Mouse (Mus musculus) retina, embryonic 14.5 days (tissue): ENCODE data around the gene Syngr3.
"Not testable (repeated sequence)": the region's sequence is repeated elsewhere in the genome, so short reads cannot be mapped to it uniquely, and the experiment has no call there.

Experiments used
- DNase-seq: peaks from one replicate; pipeline ENCODE4 v3.0.0-alpha.2; 2015; ENCODE audit warnings: low spot score

Syngr3 gene

DNA sequence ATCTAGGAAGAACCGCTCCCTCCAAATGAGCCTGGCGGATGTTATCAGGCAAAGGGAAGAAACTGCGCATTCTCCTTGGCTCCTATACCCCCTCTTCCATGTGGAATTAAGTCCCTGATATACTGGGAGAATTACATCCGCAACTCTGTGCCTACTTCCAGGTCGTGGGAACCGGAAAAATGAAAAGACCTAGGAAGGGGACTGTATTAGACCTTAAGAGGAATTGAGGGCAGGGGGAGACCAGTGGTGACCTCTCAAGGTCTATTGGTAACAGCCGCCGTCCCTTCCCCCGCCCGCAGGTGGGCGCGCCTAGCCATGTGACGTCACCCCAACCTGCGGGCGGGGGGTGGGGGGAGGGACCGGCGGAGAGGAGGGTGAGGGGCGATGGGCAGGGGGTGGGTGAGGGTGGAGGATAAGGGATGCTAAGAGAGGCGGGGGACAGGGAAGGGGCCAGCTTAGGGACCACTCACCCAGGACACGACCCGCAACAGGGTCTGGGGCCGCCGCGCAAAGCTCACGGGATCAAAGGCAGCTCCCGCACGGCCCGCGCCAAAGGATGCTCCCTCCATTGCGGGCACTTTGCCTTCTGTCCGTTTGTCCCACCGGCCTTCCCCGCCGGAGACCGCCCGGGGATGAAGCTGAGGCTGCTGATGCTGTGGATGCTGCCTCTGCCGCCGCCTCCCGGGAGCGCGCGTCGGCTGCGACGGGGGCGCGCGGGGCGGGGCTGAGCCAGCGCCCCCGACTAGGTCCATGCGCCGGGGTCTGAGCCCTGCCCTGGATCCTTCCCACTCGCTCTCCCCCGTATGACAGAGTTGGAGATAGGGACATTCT is at the start of gene Syngr3:
Syngr3 (minus strand) TSS at position 705 of the 831 bp plus-strand sequence.
- DNase-seq: peak; percentile 49

DNA sequence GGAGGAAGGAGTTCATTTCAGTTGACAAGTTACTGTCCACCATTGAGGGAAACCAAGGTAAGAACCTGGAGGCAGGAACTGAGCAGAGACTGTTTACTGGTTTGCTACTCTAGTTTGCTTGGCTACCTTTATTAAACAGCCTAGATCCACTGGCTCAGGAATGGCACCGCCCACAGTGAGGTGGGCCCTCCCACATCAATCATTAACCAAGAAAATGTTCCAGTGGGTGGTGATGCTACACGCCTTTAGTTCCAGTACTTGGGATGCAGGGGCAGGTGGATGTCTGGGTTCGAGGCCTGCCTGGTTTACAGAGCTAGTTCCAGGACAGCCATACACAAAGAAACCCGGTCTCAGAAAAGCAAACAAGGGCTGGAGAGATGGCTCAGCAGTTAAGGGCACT is 48.5 kb upstream of the Syngr3 start:
- no peak for DNase-seq

DNA sequence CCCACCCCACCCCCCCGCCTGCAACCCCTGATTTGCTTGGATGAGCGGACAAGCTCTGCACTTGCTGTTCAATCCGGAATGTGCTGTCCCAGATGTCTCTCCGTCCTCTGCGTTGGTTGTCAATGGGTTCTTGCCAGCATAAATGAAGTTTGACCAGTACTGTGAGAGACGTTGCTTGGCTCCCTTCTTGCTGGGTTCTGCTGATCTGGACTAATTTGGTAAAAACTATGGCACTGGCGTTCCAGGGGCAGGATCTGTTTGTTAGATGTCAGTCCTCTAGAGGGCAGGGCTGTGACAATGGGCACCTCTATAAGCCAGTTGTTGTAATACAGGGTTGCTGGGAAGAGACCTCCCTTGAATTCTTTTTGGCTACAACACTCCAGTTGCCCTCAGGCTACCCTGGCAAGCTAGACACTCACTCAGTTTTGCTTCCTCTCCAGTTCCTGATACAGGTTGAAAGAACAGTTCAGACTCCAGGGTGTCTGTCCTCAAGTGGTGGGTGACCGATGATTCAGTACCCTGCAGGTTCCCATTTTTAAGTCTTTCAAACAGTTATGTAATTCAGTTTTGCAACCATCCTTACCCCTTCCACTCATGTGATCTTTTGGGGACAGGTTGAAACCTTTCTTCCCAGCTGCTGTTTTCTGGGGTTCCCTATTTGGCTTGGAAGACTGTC is 47.5 kb upstream of the Syngr3 start:
- no peak for DNase-seq

DNA sequence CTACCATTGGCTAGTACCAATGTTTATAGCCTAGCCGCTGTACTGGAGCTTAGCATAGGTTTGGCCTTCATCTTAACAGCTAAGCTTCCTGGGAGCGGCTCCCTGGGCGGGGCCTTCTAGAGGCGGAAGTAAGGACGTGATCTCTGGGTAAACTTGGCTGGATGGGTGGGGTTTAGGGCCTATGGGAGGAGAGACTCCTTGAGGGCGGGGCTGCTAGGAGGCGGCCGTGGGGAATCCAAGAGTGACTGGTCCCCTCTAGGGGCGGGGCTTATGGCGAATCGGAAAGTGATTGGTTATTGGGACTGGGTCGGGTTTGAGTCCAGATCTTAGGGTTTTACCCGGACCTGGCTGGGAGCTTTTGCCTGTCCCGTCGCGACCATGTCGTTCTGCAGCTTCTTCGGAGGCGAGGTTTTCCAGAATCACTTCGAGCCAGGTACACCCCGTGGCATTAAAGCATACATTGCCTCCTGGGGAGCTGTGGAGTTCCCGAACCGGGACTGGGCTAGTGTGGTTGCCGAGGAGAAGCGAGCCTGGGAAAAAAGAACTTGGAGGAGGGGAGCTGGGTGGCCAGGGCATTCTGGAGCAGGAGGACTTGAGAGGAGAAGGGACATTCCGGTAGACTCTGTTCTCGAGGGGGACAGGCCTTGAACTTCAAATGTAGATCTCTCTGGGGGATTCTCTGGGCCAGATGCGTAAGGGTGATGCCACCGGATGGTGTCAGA is 46.7 kb upstream of the Syngr3 start, which contains the start of gene Msrb1:
Msrb1 (plus strand) TSS at position 313 of the 722 bp plus-strand sequence.
- DNase-seq: peak; percentile 97

DNA sequence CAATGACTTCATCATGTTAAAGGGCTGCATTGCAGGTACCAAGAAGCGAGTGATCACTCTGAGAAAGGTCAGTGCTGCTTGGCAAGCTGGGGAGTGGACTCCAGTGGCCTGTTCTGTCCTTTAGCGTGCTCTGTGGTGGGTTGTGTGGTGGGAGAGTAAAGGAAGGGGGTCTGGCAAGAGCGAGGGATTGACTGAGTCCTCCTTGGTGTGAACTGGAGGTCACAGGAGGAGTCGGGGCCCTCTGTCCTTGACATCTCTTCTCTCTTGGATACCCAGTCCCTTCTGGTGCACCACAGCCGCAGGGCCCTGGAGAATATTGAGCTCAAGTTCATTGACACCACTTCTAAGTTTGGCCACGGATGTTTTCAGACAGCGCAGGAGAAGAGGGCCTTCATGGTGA is 45.7 kb upstream of the Syngr3 start:
- no peak for DNase-seq

DNA sequence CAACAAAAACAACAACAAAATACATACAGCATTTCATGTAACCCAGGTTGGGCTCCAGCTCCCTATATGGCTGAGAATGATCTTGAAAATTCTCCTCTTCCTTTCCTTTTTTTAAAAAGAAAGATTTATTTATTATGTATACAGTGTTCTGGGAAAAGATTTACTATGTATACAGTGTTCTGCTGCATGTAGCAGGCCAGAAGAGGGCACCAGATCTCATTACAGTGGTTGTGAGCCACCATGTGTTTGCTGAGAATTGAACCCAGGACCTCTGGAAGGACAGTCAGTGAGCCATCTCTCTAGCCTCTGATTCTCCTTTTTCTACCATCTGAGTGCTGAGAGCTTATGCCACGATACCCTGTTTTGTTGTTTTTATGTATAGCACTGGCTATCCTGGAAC is 44.8 kb upstream of the Syngr3 start:
- no peak for DNase-seq

DNA sequence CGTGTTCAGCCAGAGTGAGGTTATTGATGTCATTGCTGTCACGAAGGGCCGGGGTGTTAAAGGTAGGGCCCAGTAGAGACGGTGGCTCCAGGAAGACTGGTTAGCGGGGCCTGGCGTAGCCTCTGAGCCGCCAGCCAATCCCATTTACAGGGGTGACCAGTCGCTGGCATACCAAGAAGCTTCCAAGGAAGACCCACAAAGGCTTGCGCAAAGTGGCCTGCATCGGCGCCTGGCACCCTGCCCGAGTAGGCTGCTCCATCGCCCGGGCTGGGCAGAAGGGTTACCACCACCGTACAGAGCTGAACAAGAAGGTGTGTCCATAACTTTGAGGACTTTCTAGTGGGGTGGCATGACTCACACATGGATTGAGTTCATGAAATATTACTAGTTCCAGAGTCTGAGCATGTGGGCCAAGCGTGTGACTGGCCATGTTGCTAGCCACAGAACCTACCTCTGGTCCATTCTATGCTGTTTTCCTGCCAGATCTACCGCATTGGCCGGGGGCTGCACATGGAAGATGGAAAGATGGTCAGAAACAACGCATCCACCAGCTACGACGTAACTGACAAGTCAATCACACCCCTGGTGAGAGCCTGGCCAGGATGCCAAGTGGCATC is 43.8 kb upstream of the Syngr3 start:
- DNase-seq: no peak

DNA sequence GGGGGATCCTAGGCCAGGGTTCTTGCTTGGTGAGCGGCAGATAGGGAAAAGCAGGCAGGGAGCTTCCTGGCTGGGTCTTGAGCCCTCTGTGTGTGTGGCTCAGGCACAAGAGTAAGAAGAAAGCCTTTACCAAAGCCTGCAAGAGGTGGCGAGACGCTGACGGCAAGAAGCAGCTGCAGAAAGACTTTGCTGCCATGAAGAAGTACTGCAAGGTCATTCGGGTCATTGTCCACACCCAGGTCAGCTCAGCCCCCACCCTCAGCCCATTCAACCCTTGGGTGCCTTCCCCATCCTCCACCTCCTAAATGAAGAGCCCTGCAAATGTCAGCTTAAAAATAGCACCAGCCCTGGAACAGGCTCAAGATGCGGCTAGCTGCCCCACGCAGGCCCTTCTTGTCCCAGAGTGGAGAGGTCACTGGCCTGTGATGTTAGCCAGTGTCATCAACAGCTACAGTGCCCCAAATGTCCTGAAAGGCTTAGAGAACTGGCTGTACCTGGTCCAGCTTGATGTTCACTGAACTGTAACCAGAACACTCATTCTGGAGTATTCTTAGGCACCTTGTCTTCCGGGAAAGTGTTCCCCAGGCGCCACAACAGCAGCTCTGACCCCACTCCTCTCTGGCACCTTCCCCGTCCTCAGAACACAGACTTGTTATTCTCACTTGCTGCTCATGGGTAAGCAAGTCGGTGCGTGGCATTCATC is 42.6 kb upstream of the Syngr3 start:
- no peak for DNase-seq

DNA sequence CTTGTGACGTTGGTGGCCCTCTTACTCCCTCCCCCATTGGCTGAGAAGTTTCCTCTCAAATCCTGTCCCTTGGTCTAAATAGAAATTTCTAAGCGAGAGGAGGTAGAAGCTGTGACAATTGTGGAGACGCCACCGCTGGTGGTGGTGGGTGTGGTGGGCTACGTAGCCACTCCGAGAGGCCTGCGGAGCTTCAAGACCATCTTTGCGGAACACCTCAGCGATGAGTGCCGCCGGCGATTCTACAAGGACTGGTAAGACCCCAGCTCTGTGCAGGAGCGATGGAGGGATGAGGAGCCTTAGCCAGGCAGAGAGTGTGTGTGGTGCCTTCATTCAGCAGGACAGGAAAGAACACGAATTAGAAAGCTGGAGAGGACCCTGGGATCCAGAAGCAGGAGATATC is 41.0 kb upstream of the Syngr3 start:
- no peak for DNase-seq

DNA sequence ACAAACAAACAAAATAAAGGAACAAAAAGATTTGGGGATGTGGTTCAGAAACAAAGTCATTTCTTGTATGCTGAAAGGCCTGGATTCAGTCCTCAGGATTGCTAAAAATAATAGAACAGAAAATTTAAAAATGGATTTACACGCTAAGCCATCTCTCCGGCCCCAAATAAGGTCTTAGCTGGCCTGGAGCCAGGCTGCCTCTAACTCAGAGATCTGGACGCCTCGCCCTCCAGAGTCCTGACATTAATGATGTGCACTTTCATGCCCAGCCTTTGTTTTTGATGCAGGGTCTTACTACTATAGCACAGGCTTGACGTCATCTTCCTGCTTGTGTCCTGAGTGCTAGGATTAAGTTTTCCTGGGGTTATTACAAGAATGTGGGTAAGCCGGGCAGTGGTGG is 39.3 kb upstream of the Syngr3 start:
- no peak for DNase-seq

DNA sequence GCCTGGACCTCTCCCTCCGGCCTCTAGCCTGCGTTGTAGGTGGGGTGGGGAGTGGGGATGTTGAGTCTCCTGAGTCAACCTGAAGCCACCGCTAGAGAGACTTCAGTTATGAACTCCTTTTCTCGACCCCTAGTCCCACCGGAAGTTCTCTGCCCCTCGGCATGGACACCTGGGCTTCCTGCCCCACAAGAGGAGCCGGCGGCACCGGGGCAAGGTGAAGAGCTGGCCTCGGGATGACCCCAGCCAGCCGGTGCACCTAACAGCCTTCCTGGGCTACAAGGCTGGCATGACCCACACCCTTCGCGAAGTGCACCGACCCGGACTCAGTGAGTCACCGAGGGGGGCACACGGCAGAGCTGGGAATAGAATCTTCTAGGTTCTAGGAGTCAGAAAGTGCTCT is 38.4 kb upstream of the Syngr3 start:
- DNase-seq: no peak

DNA sequence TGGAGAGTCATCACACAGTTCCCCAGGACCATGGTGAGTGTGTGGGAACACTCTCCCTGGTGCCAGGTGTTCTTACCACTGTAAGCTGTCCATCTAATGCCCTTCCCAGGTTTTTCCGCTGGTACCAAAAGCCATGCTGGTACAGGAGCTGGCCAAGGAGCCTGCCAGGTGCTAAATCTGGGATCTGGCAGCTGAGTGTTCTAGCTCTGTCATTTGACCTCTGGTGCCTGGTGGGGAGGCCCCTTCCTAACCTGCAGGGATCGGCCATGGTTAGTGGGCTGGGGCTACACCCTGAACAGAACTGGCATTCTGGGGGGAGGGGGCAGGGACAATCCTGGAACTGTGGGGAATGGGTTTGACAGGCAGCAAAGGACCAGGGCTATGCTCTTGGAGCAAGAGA is 37.9 kb upstream of the Syngr3 start, which contains the start of gene Rpl3l:
Rpl3l (plus strand) TSS at position 203 of the 400 bp plus-strand sequence.
- DNase-seq: no peak

DNA sequence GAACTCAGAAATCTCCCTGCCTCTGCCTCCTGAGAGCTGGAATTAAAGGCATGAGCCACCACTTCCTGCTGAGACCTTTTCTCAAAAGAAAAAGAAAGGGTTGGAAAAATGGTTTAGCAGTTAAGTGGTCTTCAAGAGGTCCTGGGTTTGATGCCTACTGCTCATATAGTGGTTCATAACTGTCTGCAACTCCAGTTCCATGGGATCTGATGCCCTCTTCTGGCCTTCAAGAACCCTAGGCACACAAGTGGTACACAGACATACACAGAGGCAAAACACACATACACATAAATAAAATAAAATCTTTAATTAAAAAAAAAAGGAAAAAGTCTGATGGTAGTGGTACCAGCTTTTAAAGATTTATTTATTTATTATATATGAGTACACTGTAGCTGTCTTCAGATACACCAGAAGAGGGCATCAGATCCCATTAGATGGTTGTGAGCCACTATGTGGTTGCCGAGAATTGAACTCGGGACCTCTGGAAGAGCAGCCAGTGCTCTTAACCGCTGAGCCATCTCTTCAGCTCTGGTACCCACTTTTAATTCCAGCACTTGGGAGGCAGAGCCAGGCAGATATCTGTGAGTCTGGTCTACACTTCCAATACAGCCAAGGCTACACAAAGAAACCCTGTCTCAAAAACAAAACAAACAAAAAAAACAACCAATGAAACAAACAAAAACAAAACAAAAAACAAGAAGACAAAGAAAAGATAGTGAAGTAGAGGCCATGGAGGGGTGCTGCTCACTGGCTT is 36.1 kb upstream of the Syngr3 start:
- DNase-seq: no peak

DNA sequence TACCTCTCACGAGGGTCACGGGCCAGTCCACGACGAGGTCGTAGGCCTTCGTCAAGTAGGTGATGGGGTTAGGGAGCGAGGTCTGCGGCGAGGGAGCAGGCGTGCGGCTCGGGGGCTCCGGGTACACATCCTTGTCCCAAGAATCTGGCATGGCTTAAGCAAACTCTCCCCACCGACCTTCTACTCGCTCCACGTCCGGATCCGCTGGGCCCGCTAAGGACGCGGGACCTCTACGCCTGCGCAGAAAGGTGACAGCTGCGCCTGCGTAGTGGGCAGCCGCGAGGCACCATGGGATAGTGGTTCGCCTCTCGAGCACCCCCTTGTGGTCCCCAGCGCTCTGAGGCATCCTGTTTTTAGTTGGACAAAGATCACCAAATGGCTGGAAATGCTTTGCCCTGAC is 34.4 kb upstream of the Syngr3 start, which contains the start of gene Ndufb10:
Ndufb10 (minus strand) TSS at position 295 of the 400 bp plus-strand sequence.
- DNase-seq: peak; percentile 99

DNA sequence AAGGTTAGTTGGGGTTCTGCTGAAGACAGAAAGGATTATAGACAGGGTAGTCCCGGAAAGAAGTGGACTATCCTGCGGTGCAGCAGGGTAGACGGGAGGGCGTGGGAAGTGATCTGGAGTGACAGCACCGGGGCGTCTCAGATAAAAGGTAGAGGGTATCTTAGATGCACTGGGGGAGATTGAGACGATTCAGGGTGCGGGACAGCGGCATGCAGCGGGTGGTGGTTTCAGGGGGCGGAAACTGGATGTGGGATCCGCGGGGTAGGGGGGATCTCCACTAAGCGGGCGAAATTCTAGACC is 34.1 kb upstream of the Syngr3 start:
- DNase-seq: peak; percentile 38

DNA sequence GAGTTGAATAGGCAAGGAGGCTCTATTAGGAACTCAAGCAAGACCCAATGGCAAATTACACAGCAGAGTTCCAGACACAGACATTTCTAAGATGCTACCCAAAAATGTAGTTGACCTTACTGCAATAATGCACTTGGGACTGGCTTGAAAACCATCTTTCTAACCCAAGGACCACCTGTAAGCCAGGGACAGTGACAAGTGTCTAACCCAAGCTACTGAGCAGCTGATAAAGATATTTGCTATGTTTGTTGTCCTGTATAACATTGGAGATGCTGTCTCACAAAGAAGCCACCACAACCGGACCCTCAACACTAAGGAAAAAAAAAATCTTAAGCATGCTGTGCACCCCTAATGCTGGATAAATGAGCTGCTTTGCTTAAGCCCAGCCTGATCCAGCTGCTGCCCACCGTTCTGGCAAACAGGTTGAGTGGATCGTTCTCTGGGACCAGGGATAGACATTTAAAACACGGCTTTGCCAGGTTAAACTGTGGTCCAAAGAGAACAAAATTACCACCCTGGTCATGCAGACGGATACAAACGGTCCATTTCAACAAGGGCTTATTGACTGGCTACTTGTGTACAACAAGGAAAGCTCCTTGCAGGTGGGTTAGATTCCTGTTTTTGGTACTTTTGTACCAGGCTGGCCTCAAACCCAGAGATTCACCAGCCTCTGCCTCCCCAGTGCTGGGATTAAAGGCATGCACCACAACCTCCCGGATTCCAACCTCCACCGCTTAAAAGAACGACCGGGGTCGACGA is 33.5 kb upstream of the Syngr3 start:
- DNase-seq: no peak

DNA sequence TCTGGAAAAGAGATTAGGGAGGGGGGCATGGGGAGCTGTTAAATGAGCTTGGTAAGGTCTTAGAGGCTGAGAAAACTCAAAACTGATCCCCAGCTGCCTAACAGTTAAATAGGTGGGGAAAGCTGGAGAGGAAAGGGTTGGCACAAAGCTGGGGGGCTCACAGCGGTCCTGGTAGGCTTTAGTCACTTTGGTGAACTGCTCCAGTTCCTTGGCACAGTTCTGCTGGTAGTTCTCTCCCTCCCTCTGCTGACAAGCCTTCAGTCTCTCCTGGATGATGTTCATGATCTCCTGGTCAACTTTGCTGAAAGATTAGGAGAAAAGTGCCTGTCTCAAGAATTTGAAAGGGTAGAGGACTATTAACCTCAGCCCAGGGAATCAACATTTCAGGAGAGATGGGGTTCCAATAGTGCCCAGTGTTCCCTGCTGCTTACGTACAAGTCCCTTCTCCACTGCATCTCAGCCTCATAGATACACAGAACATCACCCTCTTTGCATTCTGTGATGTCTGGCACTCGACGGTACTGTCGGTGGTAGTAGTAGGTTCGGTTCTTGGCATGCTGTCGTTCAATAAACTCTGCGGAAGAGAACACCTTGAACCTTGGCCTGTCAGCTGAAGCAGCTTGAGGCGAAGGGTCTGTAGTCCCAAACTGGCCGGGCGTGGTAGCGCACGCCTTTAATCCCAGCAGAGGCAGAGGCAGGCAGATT is 32.6 kb upstream of the Syngr3 start:
- DNase-seq: no peak

DNA sequence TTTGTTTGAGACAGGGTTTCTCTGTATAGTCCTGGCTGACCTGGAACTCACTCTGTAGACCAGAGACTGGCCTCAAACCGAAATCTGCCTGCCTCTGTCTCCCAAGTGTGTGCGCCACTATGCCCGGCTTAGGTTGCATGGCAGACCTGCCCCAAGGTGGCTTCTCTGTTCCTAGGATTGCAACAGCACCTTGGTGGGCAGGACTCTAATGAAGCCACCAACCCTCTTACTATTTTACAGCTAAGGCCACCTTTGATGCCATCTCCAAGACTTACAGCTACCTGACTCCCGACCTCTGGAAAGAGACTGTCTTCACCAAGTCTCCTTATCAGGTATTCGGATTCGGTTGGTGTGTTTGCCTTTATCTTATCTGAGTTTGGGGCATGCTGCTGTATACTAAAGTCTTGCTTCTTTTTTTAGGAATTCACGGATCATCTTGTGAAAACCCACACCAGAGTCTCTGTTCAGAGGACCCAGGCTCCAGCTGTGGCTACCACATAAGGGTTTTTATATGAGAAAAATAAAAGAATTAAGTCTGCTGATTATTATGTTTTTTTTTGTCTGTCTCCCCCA is 31.7 kb upstream of the Syngr3 start:
- DNase-seq: not testable (repeated sequence)

DNA sequence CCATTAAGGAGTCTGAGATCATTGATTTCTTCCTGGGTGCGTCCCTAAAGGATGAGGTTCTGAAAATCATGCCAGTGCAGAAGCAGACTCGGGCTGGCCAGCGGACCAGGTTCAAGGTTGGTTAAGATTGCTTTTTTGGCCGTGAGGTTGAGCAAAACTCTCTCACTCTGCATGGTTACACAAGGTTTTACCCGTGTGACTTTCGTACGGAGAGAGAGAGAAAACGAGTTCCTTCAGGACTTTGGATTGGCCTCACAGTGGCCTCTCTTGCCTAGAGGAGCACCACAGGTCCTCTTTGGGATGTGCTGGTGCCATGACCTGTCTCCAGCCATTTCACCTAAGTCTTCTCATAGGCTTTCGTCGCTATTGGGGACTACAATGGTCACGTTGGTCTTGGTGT is 30.9 kb upstream of the Syngr3 start:
- not testable (repeated sequence) for DNase-seq
